Mouse (Mus musculus): Measurements from ENCODE around the gene Gm5065. TPM values are rescaled to one million over a fixed set of nuclear protein-coding genes. Genes with fewer than 3 reads are reported as not detected.

The Gm5065 gene
- polyA plus RNA-seq (2014; fragmentation: Illumina TruSeq; extraction: RNeasy Lipid Tissue Mini Kit (QIAGEN cat#74804); ENCODE audit: low replicate concordance) = not detected

GRCm38 (mm10) chr7:5350237-5350636 is at the start of gene Gm5065:
Gm5065 (plus strand) TSS chr7:5350537.

GRCm38 (mm10) chr7:5350935-5351334 is 598 bp downstream of the Gm5065 start, which contains the start of gene Nlrp2:
Nlrp2 (minus strand) TSS chr7:5351035.

Other genes starting within 250 kb of the Gm5065 start
- not detected for gene Rfpl4, start 233.6 kb upstream of the Gm5065 start, polyA plus RNA-seq (2014; fragmentation: Illumina TruSeq; extraction: RNeasy Lipid Tissue Mini Kit (QIAGEN cat#74804); ENCODE audit: low replicate concordance)
- gene Rasl2-9, start 224.6 kb upstream of the Gm5065 start, polyA plus RNA-seq (2014; fragmentation: Illumina TruSeq; extraction: RNeasy Lipid Tissue Mini Kit (QIAGEN cat#74804); ENCODE audit: low replicate concordance) = 2.1 TPM
- gene Vmn1r55, start 200.9 kb upstream of the Gm5065 start, polyA plus RNA-seq (2014; fragmentation: Illumina TruSeq; extraction: RNeasy Lipid Tissue Mini Kit (QIAGEN cat#74804); ENCODE audit: low replicate concordance) = not detected
- gene Vmn1r56, start 153.8 kb upstream of the Gm5065 start, polyA plus RNA-seq (2014; fragmentation: Illumina TruSeq; extraction: RNeasy Lipid Tissue Mini Kit (QIAGEN cat#74804); ENCODE audit: low replicate concordance) = not detected
- not detected for gene Vmn1r57, start 132.0 kb upstream of the Gm5065 start, polyA plus RNA-seq (2014; fragmentation: Illumina TruSeq; extraction: RNeasy Lipid Tissue Mini Kit (QIAGEN cat#74804); ENCODE audit: low replicate concordance)
- not detected for gene Nlrp2, start 498 bp downstream of the Gm5065 start, polyA plus RNA-seq (2014; fragmentation: Illumina TruSeq; extraction: RNeasy Lipid Tissue Mini Kit (QIAGEN cat#74804); ENCODE audit: low replicate concordance)
- not detected for gene Vmn1r58, start 62.9 kb downstream of the Gm5065 start, polyA plus RNA-seq (2014; fragmentation: Illumina TruSeq; extraction: RNeasy Lipid Tissue Mini Kit (QIAGEN cat#74804); ENCODE audit: low replicate concordance)
- gene Vmn1r59, start 106.2 kb downstream of the Gm5065 start, polyA plus RNA-seq (2014; fragmentation: Illumina TruSeq; extraction: RNeasy Lipid Tissue Mini Kit (QIAGEN cat#74804); ENCODE audit: low replicate concordance) = not detected
- gene Vmn2r28, start 143.4 kb downstream of the Gm5065 start, polyA plus RNA-seq (2014; fragmentation: Illumina TruSeq; extraction: RNeasy Lipid Tissue Mini Kit (QIAGEN cat#74804); ENCODE audit: low replicate concordance) = not detected
- not detected for gene Vmn1r60, start 196.8 kb downstream of the Gm5065 start, polyA plus RNA-seq (2014; fragmentation: Illumina TruSeq; extraction: RNeasy Lipid Tissue Mini Kit (QIAGEN cat#74804); ENCODE audit: low replicate concordance)